Mouse (Mus musculus): ENCODE results near the gene Fbxo46. TPM values are rescaled to one million over a fixed set of nuclear protein-coding genes. Genes with fewer than 3 reads are reported as not detected.

The Fbxo46 gene
- polyA plus RNA-seq, 1 experiment, result 8.6 TPM

DNA sequence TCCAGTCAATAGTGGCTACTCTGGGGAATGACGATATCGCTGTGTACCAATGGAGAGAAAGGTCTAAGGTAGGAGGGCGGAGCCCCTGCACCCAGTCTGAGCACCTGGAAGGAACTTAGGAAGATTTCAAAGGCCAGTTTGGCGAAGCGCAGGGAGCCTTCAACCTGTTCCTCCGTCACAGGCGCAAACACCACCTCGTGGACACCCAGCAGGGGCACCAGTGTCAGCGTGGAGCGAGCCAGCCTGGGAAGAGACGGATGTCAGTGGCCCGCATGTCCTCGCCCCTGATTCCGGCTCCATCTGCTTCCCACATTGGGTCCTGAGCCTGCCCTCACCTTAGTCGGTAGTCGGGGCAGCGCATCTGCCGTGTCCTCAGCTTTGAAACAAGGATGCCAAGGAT lies 39.8 kb downstream of the Fbxo46 start:
- TF ChIP-seq CTCF (IDR thresholded peaks at IDR 0.05; ENCODE audit: extremely low read depth, insufficient read depth, low read length) (no peak), POLR2A (IDR thresholded peaks at IDR 0.05; ENCODE audit: extremely low read depth, insufficient read depth, low read length) (no peak)
- Histone ChIP-seq H3K4me3 (ENCODE audit: insufficient read depth, low read length) (no peak overlapping the region), H3K27ac (ENCODE audit: insufficient read depth, low read length) (no peak overlapping the region), H3K4me1 (ENCODE audit: control insufficient read depth, insufficient read depth, low read length) (no peaks in the 10 kb centered on the region; the same call in none of the 2 replicates)

DNA sequence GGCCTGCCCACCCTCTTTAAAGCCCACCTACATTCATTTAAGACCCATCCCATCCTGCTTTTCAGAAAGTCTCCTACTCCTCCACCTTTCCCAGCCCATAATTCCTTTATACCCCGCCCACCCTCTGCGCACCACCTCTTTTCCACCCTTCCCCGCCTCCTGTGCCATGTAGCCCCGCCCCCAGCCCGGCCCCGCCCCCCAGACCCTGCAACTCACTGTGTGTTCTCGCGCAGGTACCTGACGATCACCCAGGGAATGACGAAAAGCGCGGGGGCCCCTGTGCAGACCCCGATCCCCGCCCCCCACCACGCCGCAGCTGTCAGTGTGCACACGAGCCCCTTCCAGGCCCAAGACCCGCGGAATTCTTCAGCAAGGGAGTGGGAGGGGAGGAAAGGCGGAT lies 40.5 kb downstream of the Fbxo46 start:
- Histone ChIP-seq H3K27ac (ENCODE audit: insufficient read depth, low read length) (no peak overlapping the region), H3K4me3 (ENCODE audit: insufficient read depth, low read length) (no peak overlapping the region), H3K4me1 (ENCODE audit: control insufficient read depth, insufficient read depth, low read length) (no peaks in the 10 kb centered on the region; the same call in none of the 2 replicates)
- TF ChIP-seq POLR2A (IDR thresholded peaks at IDR 0.05; ENCODE audit: extremely low read depth, insufficient read depth, low read length) (no peak), CTCF (IDR thresholded peaks at IDR 0.05; ENCODE audit: extremely low read depth, insufficient read depth, low read length) (no peak)

DNA sequence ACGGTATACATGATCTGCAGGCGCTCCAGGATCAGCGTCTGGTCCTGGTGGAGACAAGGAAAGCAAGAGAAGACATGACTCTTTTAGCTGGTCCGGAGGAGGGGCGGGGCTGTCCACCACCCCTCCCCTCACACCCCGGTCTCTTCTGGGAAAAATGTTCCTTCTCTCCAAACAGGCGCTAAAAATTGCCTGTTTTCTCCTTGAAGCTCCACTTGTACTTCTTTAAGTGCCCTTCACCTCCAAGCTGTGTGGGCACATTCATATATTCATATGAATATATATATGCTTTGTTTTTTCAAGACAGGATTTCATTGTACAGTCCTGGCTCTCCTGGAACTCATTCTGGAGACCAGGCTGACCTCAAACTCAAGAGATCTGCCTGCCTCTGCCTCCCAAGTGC lies 43.3 kb downstream of the Fbxo46 start:
- Histone ChIP-seq H3K4me1 (ENCODE audit: control insufficient read depth, insufficient read depth, low read length) (peaks cover 2% of the 10 kb centered on the region), H3K4me3 (ENCODE audit: insufficient read depth, low read length) (no peak overlapping the region), H3K27ac (ENCODE audit: insufficient read depth, low read length) (no peak overlapping the region)
- TF ChIP-seq POLR2A (IDR thresholded peaks at IDR 0.05; ENCODE audit: extremely low read depth, insufficient read depth, low read length) (no peak), CTCF (IDR thresholded peaks at IDR 0.05; ENCODE audit: extremely low read depth, insufficient read depth, low read length) (no peak)

GRCm38 (mm10) chr7:19163752-19164151 lies 44.1 kb downstream of the Fbxo46 start:
- H3K27ac ChIP-seq (ENCODE audit: insufficient read depth, low read length), result no peak overlapping the region
- H3K4me3 ChIP-seq (ENCODE audit: insufficient read depth, low read length), result no peak overlapping the region
- peaks cover 2% of the 10 kb centered on the region for H3K4me1 ChIP-seq (ENCODE audit: control insufficient read depth, insufficient read depth, low read length)
- TF ChIP-seq CTCF (IDR thresholded peaks at IDR 0.05; ENCODE audit: extremely low read depth, insufficient read depth, low read length) (no peak), POLR2A (IDR thresholded peaks at IDR 0.05; ENCODE audit: extremely low read depth, insufficient read depth, low read length) (no peak)

DNA sequence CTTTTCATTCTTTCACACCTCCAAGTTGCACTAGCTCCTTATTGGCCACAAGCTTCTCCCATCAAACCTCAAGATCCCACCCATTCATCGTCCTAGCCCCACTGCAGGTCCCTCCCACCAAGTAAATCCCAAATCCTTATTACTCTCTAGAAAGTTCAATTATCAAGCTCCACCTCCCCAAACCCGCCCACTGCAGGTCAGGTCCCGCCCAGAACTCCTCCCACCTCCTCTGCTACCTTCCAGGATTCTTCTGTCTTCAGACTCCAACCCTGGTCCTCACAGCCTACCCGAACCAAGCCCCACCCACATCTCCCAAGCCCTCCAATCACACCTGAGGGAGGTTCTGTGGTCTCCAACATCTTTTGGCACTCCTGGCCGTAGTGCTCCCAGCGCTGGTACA lies 44.5 kb downstream of the Fbxo46 start:
- Histone ChIP-seq H3K4me3 (ENCODE audit: insufficient read depth, low read length) (no peak overlapping the region), H3K4me1 (ENCODE audit: control insufficient read depth, insufficient read depth, low read length) (peaks cover 2% of the 10 kb centered on the region), H3K27ac (ENCODE audit: insufficient read depth, low read length) (no peak overlapping the region)
- TF ChIP-seq CTCF (IDR thresholded peaks at IDR 0.05; ENCODE audit: extremely low read depth, insufficient read depth, low read length), result no peak
- TF ChIP-seq POLR2A (IDR thresholded peaks at IDR 0.05; ENCODE audit: extremely low read depth, insufficient read depth, low read length), result no peak

GRCm38 (mm10) chr7:19164978-19165377 lies 45.3 kb downstream of the Fbxo46 start:
- no peak for TF ChIP-seq POLR2A (IDR thresholded peaks at IDR 0.05; ENCODE audit: extremely low read depth, insufficient read depth, low read length)
- no peak for TF ChIP-seq CTCF (IDR thresholded peaks at IDR 0.05; ENCODE audit: extremely low read depth, insufficient read depth, low read length)
- Histone ChIP-seq H3K27ac (ENCODE audit: insufficient read depth, low read length) (no peak overlapping the region), H3K4me1 (ENCODE audit: control insufficient read depth, insufficient read depth, low read length) (peaks cover 4% of the 10 kb centered on the region), H3K4me3 (ENCODE audit: insufficient read depth, low read length) (no peak overlapping the region)

GRCm38 (mm10) chr7:19165656-19166423 lies 46.2 kb downstream of the Fbxo46 start, which contains the start of gene Gipr:
TSS of gene Gipr (minus strand) at chr7:19166127.
- TF ChIP-seq CTCF (IDR thresholded peaks at IDR 0.05; ENCODE audit: extremely low read depth, insufficient read depth, low read length) (no peak), POLR2A (IDR thresholded peaks at IDR 0.05; ENCODE audit: extremely low read depth, insufficient read depth, low read length) (no peak)
- no peak within 1 kb of the TSS for H3K4me3 ChIP-seq (ENCODE audit: insufficient read depth, low read length)
- no peak within 1 kb of the TSS for H3K27ac ChIP-seq (ENCODE audit: insufficient read depth, low read length)
- peaks cover 6% of the 10 kb centered on the region for H3K4me1 ChIP-seq (ENCODE audit: control insufficient read depth, insufficient read depth, low read length)

- Histone ChIP-seq H3K4me3 (ENCODE audit: insufficient read depth, low read length) (no peak overlapping the region), H3K27ac (ENCODE audit: insufficient read depth, low read length) (no peak overlapping the region), H3K4me1 (ENCODE audit: control insufficient read depth, insufficient read depth, low read length) (peaks cover 8% of the 10 kb centered on the region)
- no peak for TF ChIP-seq POLR2A (IDR thresholded peaks at IDR 0.05; ENCODE audit: extremely low read depth, insufficient read depth, low read length)
- no peak for TF ChIP-seq CTCF (IDR thresholded peaks at IDR 0.05; ENCODE audit: extremely low read depth, insufficient read depth, low read length)
These were observed 47.3 kb downstream of the Fbxo46 start for GRCm38 (mm10) chr7:19166990-19167389.

- Histone ChIP-seq H3K4me1 (ENCODE audit: control insufficient read depth, insufficient read depth, low read length) (peaks cover 10% of the 10 kb centered on the region), H3K27ac (ENCODE audit: insufficient read depth, low read length) (no peak overlapping the region), H3K4me3 (ENCODE audit: insufficient read depth, low read length) (no peak overlapping the region)
- TF ChIP-seq CTCF (IDR thresholded peaks at IDR 0.05; ENCODE audit: extremely low read depth, insufficient read depth, low read length) (no peak), POLR2A (IDR thresholded peaks at IDR 0.05; ENCODE audit: extremely low read depth, insufficient read depth, low read length) (no peak)
These were observed 49.8 kb downstream of the Fbxo46 start for GRCm38 (mm10) chr7:19169506-19169905.

DNA sequence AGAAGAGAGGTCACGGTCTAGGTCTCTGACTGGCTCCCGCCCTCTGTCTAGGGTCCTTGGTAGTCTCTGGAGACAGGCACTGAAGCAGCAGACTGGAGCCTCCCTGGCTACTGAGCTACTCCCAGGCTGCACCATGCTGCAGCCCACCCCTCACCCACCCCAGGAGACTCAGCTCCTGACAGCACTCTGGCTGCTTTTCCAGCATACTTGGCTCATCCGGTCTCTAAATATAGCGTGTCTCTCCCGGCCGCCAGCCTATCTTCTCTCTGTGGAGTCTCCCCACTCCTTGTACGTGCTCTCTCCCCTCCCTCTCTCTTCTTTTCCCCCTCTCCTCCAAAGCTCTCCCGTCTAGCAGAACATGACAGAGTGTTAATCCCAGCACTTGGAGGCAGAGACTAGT lies 50.5 kb downstream of the Fbxo46 start:
- H3K27ac ChIP-seq (ENCODE audit: insufficient read depth, low read length), result peak overlapping the region; percentile 13; the same call in 1 of the 2 replicates
- H3K4me3 ChIP-seq (ENCODE audit: insufficient read depth, low read length), result no peak overlapping the region
- H3K4me1 ChIP-seq (ENCODE audit: control insufficient read depth, insufficient read depth, low read length), result peaks cover 10% of the 10 kb centered on the region
- TF ChIP-seq CTCF (IDR thresholded peaks at IDR 0.05; ENCODE audit: extremely low read depth, insufficient read depth, low read length) (no peak), POLR2A (IDR thresholded peaks at IDR 0.05; ENCODE audit: extremely low read depth, insufficient read depth, low read length) (no peak)

All from cortical plate, adult 2 months (tissue).